Mouse (Mus musculus) adrenal gland, adult 18-20 months (tissue): Measurements from ENCODE around the gene Tenm2. TPM values are rescaled to one million over a fixed set of nuclear protein-coding genes. Genes with fewer than 3 reads are reported as not detected.
A peak's percentile ranks its signal among the peaks of the same experiment; 100 is the strongest.

Experiments used
- DNase-seq, 2 experiments: peaks; one replicate each; pipeline ENCODE4 v3.0.0; 2021 to 2022; ENCODE audit warnings: low spot score in 2 of 2
- total RNA-seq, 2 experiments: library from RNA; stranded (reverse); gene quantifications; 1 replicate in 1 of 2; 2 replicates in 1 of 2; pipeline ENCODE4 v1.2.3; 2021

Tenm2 gene
- total RNA-seq, 2 experiments from 2014 or later: 0.36 to 1.1 TPM

GRCm38 (mm10) chr11:36700131-36700530, 535.6 kb downstream of the Tenm2 start:
- DNase-seq: no peak

GRCm38 (mm10) chr11:36698268-36698667, 537.5 kb downstream of the Tenm2 start:
- DNase-seq: no peak

GRCm38 (mm10) chr11:36697816-36698215, 537.9 kb downstream of the Tenm2 start:
- no peak for DNase-seq

DNA sequence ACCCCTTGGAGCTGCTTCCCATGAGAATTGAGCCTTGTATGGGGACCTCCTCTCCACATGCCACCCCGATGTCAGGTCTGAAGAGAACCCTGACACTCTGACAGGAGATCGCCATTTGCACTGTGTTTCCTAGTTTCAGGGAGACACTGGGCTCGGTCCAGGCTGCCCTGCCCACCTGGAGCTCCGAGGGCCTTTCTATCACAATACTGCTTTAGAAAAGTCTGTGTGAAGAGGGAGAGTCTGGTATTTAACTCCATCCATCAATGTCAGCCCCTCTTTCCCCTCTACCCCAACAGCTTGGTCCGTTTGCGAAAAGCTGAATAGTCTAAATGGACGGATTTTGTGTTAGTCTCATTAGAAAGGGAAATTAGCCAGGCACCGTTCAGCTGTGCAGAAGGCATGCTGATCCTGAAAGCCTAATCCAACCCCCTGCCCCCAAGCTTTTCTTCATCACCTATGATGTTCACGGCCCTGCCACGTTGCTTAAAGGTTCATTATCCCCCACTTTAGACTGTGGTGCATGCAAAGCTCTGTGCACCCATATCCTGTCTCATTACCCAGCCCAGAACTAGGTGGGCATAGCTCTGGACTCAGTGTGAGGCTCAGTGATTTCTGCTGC, 538.6 kb downstream of the Tenm2 start:
- no peak for DNase-seq

- DNase-seq: no peak
Measured at GRCm38 (mm10) chr11:36694810-36695209, 541.0 kb downstream of the Tenm2 start.

DNA sequence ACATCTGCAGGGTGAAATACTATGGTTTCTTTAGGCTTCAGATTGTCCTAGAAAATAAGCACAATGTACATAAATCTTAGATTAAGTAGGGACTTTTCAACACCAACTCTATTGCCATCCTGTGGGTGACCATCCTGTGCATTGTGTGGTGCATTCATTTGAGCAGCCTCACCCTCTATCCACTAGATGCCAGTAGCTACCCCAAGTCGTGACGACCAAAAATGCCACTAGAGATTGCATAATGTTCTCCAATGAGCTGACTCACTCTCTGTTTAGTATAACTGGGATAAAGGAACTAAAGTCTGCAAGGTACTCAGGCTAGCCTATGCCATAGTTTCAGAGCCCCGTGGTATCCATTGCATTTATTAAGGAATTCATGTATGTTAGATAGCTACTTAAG, 543.1 kb downstream of the Tenm2 start:
- DNase-seq: no peak

DNA sequence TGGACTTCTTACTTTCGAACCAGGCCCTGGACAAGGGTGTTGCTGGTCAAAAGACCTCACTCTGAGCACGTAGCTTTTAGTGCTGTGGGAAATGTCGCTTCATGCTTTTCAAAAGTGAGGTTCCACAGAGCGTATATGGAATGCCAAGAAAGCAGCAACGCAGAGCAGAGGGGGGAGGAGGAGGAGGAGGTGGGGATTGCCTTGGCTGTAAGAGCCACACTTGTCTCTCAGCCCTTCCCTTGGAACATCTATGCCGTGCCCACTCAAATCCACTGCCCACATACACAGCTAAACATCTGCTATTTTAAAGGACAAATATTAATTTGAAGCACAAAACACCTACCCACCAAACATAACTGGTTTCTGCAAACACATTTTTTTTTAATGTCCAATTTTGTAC, 544.9 kb downstream of the Tenm2 start:
- DNase-seq: no peak

DNA sequence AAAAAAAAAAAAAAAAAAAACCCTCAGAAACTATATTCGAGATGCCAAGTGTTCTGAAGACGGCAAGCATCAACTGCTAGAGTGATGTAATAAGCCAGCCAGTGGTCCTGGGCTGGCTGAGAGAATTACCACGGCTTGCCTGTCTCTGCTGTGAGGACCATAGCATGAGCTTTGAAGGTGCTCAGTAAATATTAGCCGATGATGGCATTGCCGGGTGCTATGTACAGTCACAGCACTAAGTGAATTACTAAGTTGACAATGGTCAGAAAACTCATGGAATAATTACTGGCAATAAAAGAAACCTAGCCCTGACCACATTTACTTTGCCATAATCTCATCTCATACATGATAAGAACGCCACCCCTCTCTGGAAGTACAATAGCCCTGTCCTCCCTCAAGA, 549.5 kb downstream of the Tenm2 start:
- no peak for DNase-seq

DNA sequence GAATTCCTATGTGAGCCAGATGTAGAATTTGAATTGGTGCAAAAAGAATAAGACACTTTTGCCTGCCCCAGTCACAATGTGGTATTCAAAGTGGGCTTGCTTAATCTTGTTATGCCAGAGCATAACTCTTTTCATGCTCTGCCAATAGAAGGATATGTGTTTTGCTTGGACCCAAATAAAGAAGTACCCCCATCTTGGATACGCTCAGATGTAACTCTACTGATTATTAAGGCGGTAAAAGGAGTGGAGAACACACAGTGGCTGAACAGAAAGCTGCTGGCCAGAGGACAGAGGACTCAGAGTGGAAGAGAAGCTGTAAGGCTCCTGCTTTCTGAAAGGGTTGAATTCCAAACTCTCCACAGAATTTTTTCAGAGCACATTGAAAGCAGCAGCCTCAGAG, 556.4 kb downstream of the Tenm2 start:
- DNase-seq: no peak

DNA sequence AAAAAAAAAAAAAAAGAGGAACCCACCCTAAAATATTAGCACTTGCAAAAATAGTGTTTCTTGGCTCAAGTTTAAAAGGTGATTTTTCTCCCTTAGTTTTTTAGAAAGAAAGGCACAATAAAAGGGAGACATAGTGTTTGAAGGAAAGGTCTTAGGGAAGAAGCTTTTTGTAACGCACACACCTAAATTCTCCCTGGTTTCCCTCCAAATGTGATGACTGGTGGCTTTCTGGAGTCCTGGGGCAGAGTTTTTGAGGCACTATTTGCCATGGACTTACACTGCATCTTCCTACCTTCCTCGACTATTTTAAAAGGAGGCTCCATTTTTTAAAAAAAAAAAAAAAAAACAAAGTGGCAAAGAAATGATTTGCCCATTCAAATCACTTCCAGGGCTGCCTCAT, 557.2 kb downstream of the Tenm2 start:
- DNase-seq: no peak

- DNase-seq: no peak
Measured at GRCm38 (mm10) chr11:36678057-36678396, 557.7 kb downstream of the Tenm2 start.

DNA sequence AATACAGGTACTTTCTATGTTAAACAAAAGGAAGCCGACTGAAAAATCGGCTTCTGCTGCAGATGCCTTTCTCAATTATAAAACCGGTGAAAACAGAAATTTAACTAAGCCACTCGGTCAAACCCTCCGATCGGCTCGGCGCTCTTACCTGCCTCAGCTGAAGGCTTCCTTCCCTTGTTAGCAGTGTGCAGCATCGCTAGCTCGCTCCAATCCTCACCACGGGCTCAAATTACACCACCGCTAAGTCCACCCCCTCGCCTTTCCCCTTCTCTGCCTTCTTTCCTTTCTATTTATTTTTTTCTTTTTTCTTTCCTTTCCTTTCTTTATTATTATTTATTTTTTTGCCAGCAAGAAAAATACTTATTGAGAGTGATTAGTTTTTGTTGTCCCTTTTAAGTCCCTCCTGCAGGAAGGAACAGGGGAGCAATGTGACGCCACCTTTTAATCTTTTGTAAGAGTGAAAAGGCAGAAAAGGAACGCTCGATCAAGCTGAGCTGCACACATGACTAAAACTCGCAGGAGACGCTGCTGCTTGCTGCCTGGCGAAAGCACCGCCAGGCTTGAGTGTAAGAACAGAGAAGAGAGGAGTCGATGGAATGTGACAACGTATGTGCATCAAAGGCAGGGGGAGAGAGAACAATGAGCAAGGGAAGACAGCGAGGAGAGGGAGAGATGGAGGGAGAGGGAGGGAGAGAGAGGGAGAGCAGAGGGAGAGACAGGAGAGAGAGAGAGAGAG, 558.3 kb downstream of the Tenm2 start:
- DNase-seq: peak in 1 of 2 experiments; percentile 9

- no peak for DNase-seq
Measured at GRCm38 (mm10) chr11:36676446-36677284, 559.1 kb downstream of the Tenm2 start.

GRCm38 (mm10) chr11:36674902-36675422, 560.8 kb downstream of the Tenm2 start:
- DNase-seq: no peak

GRCm38 (mm10) chr11:36674141-36674540, 561.6 kb downstream of the Tenm2 start:
- no peak for DNase-seq

DNA sequence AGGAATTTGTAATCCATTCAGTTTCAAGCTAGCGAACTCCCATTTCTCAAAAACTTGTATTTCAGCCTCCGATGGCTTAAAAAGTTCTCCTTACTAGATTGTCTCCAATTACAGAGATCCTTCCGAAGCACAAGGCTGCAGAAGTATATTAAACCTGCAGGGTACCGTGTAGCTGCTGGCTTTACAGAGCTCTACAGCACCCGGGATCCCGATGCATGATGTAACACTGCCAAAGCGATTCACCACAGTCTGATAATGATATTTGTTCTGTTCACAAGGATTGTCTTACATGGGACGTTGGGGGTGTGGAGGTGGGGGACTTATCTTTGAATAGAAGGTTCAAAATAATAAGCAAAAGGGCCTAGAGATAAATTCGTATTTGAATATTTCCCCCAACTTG, 564.6 kb downstream of the Tenm2 start:
- DNase-seq: no peak

DNA sequence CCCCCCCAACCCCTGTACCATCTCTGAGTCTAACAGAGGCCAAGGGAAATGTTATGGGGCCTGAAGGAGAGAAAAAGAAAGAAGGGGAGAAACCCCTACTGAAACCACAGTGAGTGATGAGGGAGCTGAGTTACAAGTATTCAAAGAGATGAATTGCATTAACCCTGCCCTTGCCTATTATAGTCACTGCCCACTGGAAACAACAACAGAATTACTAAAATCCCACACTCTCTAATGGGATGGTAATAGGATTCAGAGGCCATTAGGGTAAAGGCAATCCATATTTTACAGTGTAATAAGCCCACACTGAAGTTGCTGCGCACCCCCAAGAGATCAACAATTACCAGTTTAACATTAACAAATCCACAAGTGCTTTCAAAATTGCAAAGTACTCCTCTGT, 571.7 kb downstream of the Tenm2 start:
- DNase-seq: no peak

DNA sequence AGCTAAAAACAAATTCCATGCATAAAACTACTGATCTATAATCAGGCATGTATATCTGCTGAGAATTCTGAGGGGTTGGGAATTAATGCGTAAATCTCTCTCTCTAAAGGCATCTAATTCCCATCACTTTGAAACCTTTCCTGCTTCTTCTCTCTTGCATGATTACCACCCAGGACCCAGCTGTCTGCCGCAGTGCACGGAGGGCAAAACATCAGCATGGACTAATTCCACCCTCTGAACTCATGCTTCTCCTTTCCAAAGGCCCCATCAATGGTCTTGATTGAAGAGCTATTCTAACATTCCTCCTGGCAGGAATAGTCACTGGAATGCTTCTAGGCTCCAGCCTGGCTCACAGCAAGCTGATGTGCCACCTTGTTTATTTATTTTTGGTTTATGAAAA, 572.2 kb downstream of the Tenm2 start:
- DNase-seq: no peak

DNA sequence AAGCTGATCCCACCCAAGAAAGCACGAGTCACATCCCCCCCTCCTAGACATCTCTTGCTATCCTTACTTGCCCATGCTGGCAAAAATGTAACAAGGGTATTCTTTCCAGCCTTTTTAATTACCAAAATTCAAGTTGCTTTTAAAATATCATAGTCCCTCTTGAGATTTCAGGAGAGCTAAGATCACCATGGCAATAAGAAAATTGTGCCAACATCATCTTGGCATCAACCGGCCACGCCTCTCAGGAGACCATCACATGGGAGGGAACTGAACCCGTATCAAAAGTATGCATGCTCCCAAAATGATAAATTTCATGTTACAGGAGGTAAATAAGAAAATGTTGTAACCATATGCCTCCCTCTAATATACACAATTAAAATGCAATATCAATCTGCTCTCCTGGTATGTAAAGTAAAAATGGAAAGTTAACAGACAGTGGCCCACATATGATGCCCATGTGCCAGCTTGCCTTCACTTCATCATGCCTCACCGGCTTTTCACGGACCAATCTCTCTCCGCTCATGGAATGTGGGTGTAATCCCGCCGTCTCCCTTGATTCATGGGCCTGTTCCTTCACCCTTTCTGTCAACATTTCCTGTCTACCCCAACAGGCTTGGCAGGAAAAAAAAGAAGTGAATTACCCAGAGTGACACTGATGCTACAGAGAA, 582.0 kb downstream of the Tenm2 start:
- no peak for DNase-seq

DNA sequence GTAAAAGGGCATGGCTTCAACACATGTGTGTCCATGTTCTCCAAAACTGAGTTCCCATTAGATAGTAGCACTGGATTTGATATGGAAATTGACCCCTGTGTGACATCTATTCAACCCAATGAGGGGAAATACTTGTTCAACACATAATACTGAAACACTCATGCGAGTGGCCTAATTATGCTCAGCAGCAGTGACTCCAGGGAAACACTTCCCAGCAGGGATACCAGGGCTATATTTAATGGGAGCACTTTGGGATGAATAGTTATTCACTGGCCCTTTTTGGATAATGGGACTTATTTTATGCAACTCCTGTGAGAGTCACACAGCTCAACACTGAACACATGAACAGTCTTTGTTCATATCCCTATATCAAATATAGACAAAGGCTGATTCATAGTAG, 588.6 kb downstream of the Tenm2 start:
- DNase-seq: no peak

DNA sequence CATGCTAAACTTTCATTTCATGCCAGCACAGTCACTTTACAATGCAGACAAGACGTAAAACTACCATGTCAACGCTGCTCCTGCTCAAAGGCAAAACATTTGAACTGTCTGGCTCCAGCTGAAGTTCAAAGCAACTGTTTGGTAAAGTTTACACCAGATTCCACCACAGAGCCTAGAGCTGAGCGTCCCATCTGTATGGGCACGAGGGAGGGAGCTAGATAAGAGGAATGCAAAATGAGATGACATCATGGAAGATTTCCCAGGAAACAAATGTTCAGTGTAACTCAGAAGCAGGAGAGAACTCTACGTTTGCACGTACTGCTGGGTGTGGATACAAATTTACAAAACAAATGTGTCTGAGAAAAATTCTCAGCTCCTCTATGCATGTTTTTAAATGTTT, 600.7 kb downstream of the Tenm2 start:
- peak in 1 of 2 experiments; percentile 4 for DNase-seq
